Mouse (Mus musculus): ENCODE measurements around the gene Cela3a.

Cela3a gene

GRCm38 (mm10) chr4:137371596-137372523, 37.7 kb downstream of the Cela3a start:
- peak in 1 of 2 experiments; percentile 42 for DNase-seq

DNA sequence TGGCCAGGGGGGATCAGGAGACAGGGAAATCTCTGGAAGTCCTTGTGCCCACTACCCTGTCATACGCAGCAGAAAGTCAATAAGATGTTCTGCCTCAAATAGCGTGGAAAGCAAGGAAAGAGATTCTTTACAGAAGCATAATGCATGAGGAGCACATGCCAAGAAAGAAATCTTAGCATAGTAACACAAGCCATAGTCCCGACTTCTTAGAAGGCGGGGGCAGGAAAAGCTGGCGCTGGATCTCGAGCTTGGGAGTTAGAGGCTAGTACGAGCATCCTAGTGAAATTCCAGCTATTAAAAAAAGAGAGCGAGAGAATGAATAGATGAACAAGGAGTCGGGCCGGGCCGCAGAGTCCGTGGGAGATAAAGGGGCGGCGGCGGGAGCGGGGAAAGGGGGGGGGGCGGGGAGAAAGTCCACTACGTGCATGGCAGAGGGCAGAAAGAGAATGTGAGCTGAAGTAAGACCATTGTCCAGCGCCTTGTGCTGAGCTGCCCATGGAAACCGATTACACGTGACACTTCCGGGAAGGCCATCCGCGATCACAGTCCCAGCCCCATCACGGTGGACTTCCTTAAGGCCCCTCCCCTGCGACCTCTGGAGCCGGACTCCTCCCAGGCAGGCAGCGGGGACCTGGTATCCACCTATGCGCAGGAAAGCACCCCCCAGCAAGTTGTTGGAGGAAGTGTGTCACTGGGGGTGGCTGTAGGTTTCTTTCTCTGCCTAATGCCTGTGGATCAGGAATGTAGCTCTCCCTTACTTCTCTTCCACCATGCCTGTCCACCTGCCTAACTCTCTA, 39.4 kb downstream of the Cela3a start:
- peak; percentile 75 to 88 for DNase-seq

DNA sequence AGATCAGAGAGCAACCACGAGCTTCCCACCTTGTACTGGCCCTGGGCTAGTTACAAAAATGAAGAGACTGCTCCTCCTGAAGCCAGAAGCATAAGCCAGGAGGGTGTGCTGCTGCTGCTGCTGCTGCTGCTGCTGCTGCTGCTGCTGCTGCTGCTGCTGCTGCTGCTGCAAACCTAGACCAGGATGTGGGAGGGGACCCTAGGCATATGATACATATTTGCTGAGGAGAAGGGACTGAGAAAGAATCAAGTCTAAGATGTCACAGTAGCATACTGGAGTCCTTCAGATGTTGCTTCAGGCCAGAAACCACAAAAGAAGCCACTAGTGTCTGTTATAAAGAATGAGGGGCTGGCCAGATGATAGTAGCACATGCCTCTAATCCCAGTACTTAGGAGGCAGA, 41.4 kb downstream of the Cela3a start:
- DNase-seq: no peak

DNA sequence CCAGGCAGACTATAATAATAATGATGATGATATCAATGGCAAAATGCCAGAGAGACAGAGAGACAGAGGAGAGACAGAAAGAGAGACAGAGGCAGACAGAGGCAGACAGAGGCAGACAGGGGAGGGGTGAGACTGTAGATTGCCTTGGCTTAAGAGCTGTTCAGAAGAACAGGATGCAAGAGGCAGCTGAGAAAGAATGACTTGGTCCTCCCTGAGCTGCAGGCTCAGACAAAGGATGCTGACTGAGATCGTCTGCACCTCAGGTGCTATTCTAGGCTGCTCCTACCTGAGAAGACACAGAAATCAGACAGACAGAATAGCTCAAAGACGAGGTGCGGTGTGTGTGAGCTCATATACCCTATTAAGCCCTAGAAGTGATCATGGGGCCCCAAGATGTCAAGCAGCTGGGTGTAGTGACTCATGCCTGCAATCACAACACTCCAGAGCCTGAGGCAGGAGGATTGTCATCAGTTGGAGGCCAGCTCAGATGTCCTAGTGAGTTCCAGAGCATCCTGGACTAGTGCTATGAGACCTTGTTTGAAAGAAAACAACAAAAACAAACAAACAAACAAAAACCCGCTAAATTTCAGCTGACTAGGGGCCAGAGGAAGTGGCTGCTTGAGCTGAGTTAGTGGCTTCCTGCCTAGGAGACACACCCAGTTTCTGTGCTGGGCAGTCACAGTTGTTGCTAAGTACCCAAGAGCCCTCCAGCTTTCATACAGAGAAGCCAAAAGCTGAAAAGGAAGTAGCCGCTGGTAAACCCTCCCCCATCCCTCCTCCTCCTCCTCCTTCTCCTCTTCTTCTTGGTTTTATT, 42.1 kb downstream of the Cela3a start:
- peak; percentile 39 to 71 for DNase-seq

GRCm38 (mm10) chr4:137366097-137366496, 43.5 kb downstream of the Cela3a start:
- DNase-seq: no peak

- no peak for DNase-seq
Measured at GRCm38 (mm10) chr4:137365356-137366062, 44.1 kb downstream of the Cela3a start.

- DNase-seq: no peak
Measured at GRCm38 (mm10) chr4:137364826-137365225, 44.8 kb downstream of the Cela3a start.

- DNase-seq: no peak
Measured at GRCm38 (mm10) chr4:137360996-137361395, 48.6 kb downstream of the Cela3a start.

DNA sequence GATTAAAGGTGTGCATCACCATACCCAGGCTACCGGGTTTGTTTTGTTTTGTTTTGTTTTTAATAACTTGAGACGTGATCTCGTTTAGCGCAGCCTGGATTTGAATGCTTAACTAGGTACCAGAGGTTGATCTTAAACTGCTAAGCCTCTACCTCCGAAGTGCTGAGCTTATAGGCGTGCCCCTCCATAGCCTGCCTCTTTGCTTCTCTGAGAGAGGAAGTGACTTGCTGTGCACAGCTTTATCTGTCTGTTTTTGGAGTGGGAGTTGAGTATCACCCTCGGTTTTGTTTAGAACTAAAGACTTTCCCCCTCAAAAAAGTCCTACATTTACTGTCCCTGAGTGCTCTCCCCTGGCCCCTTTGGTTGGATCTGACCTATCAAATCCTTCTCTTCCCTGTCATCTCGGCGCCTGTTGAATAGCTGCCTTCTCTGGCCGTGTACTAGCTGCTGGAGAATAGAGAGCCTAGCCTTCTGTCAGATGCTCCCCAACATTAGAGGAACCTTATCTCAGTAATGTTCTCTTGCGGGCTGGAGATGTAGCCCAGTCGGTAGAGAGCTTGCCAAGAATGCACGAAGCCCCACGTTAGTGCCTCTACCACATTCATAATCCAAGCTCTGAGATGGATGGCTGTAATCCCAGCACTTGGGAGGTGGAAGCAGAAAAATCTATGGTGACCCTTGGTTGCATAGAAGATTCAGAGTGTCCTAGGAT, 51.1 kb downstream of the Cela3a start:
- DNase-seq: no peak

DNA sequence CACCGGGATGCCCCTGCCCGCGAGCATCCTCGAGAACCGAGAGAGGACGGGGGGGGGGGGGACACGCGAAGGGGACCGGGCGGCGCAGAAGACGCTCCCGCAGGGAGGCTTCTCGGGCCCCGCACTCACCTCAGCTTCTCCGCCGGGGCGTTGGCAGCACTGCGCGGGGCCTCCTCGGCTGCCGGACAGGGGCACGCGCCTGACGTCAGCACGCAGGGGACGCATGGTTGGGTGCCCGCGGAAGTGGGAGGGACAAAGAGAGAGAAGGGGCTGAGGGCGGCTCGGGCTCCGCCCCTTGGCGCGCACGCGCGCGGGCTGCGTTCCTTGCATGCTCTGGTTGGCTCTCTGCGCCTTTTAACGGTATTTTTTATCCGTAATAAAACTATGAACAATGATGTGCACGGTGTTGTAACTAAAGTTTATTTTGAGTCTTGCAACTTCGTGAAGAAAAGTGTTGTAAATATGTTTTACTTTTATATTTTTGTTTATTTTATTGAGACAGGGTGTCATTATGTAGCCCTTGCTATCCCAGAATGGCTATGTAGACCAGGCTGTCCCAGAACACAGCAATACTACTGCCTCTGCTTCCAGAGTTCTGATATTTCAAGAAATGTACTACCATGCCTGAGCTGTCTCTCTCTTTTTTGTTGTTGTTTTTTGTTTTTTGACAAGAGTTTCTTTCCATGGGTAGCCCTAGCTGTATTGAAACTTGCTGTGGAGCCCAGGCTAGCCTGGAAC, 51.9 kb downstream of the Cela3a start, which contains the start of gene Cdc42:
TSS of gene Cdc42 (minus strand) at position 204 of the 738 bp plus-strand sequence.
- peak; percentile 98 to 99 for DNase-seq

DNA sequence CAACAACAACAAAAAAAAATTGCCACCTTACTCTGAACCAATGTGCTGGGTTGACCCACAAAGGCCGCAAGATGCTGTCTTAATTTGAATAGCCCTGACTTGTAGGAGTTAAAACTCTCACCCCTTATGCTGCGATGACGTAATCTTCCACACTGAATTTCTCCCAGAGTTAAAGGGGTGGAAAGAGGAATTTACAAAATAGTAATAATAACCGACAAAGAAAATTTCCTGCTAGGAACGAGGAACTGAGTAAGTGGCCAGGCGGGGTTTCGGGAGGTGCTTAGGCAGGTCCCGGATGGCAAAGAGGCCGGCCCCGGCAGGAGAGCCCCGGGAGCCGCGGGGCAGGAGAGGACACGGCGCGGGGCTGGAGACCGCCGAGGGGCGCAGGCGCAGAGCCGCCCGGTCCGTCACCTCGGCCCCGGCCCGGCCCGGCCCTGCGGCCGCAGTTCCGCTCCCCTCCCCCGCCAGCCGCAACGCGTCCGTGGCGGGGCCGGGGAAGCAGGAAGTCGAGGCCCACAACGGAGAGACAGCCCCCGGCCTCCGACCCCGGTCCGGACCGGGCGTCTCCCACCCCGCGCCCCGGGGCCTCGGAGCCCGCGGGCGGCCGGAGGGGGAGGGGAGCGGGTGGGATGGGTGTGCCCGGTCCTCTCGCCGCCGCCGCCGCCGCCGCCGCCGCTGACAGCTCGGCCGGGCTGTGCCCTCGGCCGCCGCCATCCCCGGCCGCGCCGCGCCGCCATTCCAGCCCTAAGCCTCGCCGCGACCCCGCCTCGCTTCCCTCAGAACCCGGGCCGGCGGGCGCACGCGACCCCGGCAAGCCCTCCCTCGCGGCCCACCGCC, 52.7 kb downstream of the Cela3a start:
- peak; percentile 69 to 88 for DNase-seq

Data from kidney, postnatal 25 days (tissue).